Mouse (Mus musculus) embryonic fibroblast, embryonic 13.5 days (primary cell): ENCODE data around the gene Tmeff2. TPM values are rescaled to one million over a fixed set of nuclear protein-coding genes. Genes with fewer than 3 reads are reported as not detected.

Experiments
- H3K27ac ChIP-seq: 2 replicates; pipeline ENCODE4 v1.5.1; 2012; ENCODE audit warnings: low read length, control low read depth, inconsistent platforms; ENCODE audit not compliant: insufficient read depth
- H3K4me1 ChIP-seq: 2 replicates; pipeline ENCODE4 v1.6.1; 2011; ENCODE audit warnings: low read length; ENCODE audit not compliant: control insufficient read depth, insufficient read depth
- H3K4me3 ChIP-seq: 2 replicates; pipeline ENCODE4 v1.5.1; 2011; ENCODE audit warnings: mild to moderate bottlenecking, control low read depth, low read length; ENCODE audit not compliant: insufficient read depth
- CTCF ChIP-seq: IDR thresholded peaks from 2 replicates; pipeline ENCODE4 v1.5.1; 2011; ENCODE audit warnings: mild to moderate bottlenecking, control low read depth, low read length, moderate library complexity, borderline replicate concordance; ENCODE audit not compliant: insufficient read depth
- POLR2A ChIP-seq: IDR thresholded peaks from 2 replicates; pipeline ENCODE4 v1.6.1; 2011; ENCODE audit warnings: low read depth, mild to moderate bottlenecking, control low read depth, low read length, moderate library complexity
- polyA plus RNA-seq: library from polyadenylated mRNA; stranded (reverse); fragments of >200 nt; gene quantifications from 2 replicates; pipeline ENCODE4 v1.2.4, GENCODE M21; 2011; ENCODE audit warnings: low read depth; ENCODE audit not compliant: missing spikeins, insufficient read length

Gene Tmeff2
- polyA plus RNA-seq, 1 experiment, result 8.0 TPM

DNA sequence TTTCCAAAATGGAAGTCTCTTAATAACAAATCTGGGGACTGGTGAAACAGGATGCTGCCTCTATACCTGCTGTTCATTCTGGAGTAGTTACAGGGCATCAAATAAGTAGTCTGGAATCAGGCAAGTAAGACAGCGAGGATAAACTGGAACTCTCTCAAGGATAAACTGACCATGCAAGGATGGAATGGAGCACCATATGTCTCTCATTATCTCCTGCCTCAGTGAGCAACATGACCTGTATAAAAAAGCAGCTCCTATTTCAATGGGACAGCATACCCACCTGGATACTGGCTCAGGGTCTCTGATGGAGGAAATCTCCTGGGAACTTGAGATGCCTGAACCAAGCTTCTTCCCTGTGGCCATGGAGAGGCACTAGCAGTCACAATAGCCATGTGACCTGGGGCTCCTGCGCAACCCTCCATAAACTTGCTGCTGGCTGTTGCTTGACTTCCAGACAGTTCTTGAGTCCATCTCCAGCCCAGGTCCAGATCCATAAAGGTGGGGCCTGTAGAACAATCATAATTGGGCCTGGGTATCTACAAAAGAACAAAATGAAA, 200.7 kb downstream of the Tmeff2 start:
- H3K4me3 ChIP-seq, result no peak overlapping the region
- no peaks in the 10 kb centered on the region for H3K4me1 ChIP-seq
- no peak for TF ChIP-seq POLR2A
- no peak for TF ChIP-seq CTCF

GRCm38 (mm10) chr1:51104698-51105097, 204.3 kb downstream of the Tmeff2 start:
- H3K27ac ChIP-seq, result no peak overlapping the region
- TF ChIP-seq POLR2A, result no peak
- TF ChIP-seq CTCF, result no peak
- H3K4me1 ChIP-seq, result no peaks in the 10 kb centered on the region
- no peak overlapping the region for H3K4me3 ChIP-seq

More for the DNA sequence above, 200.7 kb downstream of the Tmeff2 start:
- no peak overlapping the region for H3K27ac ChIP-seq

GRCm38 (mm10) chr1:51106401-51106920, 206.0 kb downstream of the Tmeff2 start:
- Histone ChIP-seq H3K27ac (no peak overlapping the region), H3K4me1 (no peaks in the 10 kb centered on the region), H3K4me3 (no peak overlapping the region)
- TF ChIP-seq CTCF, result no peak
- no peak for TF ChIP-seq POLR2A

GRCm38 (mm10) chr1:51107299-51107698, 206.9 kb downstream of the Tmeff2 start:
- TF ChIP-seq POLR2A, result no peak
- no peak for TF ChIP-seq CTCF
- H3K27ac ChIP-seq, result no peak overlapping the region
- H3K4me1 ChIP-seq, result no peaks in the 10 kb centered on the region
- H3K4me3 ChIP-seq, result no peak overlapping the region

GRCm38 (mm10) chr1:51114721-51115120, 214.3 kb downstream of the Tmeff2 start:
- H3K27ac ChIP-seq, result no peak overlapping the region
- peaks cover 2% of the 10 kb centered on the region; the same call in 1 of the 2 replicates for H3K4me1 ChIP-seq
- no peak for TF ChIP-seq CTCF
- TF ChIP-seq POLR2A, result no peak
- no peak overlapping the region for H3K4me3 ChIP-seq

DNA sequence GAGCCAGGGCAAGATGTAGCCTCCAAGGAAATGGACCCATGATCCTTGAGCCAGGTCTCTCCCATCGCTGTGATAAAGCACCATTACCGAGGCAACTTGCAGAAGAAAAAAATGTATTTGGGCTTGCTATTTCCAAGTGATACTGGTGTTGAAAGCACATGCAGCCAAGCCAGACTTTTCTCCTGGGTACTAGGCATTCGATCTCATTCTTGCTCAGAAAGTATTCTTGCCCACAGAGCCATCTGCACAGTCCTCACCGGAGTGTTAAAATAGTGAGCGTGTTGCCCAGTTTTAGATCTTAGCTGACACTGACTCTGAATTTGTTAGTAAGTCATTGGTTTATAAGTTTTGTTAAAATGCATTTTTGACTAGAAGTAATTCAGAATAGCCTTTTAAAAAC, 215.3 kb downstream of the Tmeff2 start:
- Histone ChIP-seq H3K27ac (no peak overlapping the region), H3K4me1 (peaks cover 2% of the 10 kb centered on the region; the same call in 1 of the 2 replicates), H3K4me3 (no peak overlapping the region)
- no peak for TF ChIP-seq CTCF

- no peak for TF ChIP-seq POLR2A
- Histone ChIP-seq H3K4me1 (peaks cover 4% of the 10 kb centered on the region), H3K4me3 (no peak overlapping the region), H3K27ac (no peak overlapping the region)
Observed at GRCm38 (mm10) chr1:51117830-51118229, 217.4 kb downstream of the Tmeff2 start.

DNA sequence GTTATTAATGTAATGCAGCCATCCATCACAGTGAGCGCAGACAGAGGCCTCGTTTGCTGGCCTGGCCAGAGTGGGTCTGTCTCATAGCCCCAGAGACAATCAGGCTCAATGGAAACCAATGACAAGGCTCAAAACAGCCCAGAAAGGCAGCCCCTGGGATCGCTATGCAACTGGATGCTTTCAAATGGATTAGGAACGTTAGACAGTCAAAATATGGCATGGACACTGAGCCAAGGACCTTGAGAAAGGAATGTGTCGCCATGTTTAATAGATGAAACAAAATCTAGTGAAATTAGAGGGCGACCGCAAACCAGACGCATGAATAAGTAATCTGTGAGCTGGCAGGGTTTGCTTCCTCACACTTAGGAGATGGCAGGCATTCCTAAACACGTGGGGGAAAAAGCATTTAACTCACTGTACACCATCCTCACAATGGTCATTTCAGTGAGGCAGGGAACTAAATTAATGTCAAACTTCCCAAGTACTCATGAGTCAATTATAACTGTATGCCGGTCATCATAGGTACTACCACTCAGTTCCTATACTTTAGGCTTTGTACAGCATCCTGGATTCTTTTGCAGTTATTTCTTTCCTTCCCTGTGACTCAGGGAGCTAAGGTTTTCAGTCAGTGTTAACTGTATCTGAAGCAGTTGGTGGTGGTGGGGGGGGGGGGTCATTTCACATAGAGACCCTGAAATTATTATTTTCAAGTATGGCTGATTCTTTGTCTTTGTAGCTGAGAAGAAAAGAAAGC, 225.4 kb downstream of the Tmeff2 start:
- Histone ChIP-seq H3K27ac (peak overlapping the region; percentile 98), H3K4me3 (no peak overlapping the region), H3K4me1 (peaks cover 11% of the 10 kb centered on the region)
- TF ChIP-seq CTCF (no peak), POLR2A (no peak)

GRCm38 (mm10) chr1:51126425-51126765, 225.9 kb downstream of the Tmeff2 start:
- peaks cover 11% of the 10 kb centered on the region for H3K4me1 ChIP-seq
- TF ChIP-seq CTCF (no peak), POLR2A (no peak)
- peak overlapping the region; percentile 98 for H3K27ac ChIP-seq
- H3K4me3 ChIP-seq, result no peak overlapping the region

GRCm38 (mm10) chr1:51136792-51137191, 236.3 kb downstream of the Tmeff2 start:
- TF ChIP-seq CTCF (no peak), POLR2A (no peak)
- Histone ChIP-seq H3K27ac (no peak overlapping the region), H3K4me1 (0 out of 2 replicates have a peak, but pooled peaks cover 5% of the 10 kb centered on the region), H3K4me3 (no peak overlapping the region)
